Mouse (Mus musculus): Measurements from ENCODE around the gene Clpsl2. TPM values are rescaled to one million over a fixed set of nuclear protein-coding genes. Genes with fewer than 3 reads are reported as not detected.
A peak's percentile ranks its signal among the peaks of the same experiment; 100 is the strongest.

The Clpsl2 gene
- total RNA-seq, 1 experiment: not detected

DNA sequence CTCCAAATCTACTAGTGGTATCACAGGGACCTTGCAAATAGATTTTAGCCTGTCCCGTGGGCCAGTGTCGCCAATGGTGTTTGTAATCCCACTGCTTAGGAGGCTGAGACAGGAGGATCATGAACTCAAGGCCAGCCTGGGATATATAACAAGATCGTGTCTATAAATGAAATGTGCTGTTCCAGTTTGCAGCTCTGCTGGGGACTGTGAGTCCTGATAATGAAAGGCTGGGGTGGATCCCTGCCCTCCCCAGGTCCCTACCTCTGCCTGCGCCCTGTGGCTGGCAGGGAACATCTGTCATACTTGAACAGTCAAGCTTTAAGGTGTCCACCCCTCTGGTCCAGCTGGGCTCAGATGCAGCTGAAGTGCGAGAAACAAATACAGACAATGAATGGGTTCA lies 34.7 kb upstream of the Clpsl2 start:
- Histone ChIP-seq H3K9ac (ENCODE audit: insufficient read depth, low read depth, low read length, poor library complexity, severe bottlenecking) (no peak overlapping the region), H3K27ac (ENCODE audit: insufficient read depth, low read depth, low read length, poor library complexity, severe bottlenecking) (no peak overlapping the region), H3K9me3 (ENCODE audit: control insufficient read depth, insufficient read depth, low read depth, low read length) (no peaks in the 10 kb centered on the region), H3K4me3 (ENCODE audit: insufficient read depth in 1 of 2, low read depth in 1 of 2, low read length in 2 of 2, poor library complexity in 1 of 2, severe bottlenecking in 1 of 2) (no peak overlapping the region), H3K36me3 (ENCODE audit: control insufficient read depth, insufficient read depth, low read length, poor library complexity, severe bottlenecking) (no peaks in the 10 kb centered on the region), H3K4me1 (ENCODE audit: control insufficient read depth in 2 of 2, insufficient read depth in 2 of 2, low read length in 2 of 2, poor library complexity in 1 of 2) (peaks cover 4 to 29% of the 10 kb centered on the region in 2 experiments; a peak in 3 of 4 replicates)
- DNase-seq (ENCODE audit: low read depth, low spot score): no peak
- TF ChIP-seq CHD2 (IDR thresholded peaks at IDR 0.05; ENCODE audit: low read depth, low read length) (no peak), MAFK (IDR thresholded peaks at IDR 0.05; ENCODE audit: insufficient read depth, low read depth, low read length) (no peak), HCFC1 (IDR thresholded peaks at IDR 0.05; ENCODE audit: borderline replicate concordance, insufficient read depth, low read length) (no peak), ZC3H11A (IDR thresholded peaks at IDR 0.05; ENCODE audit: borderline replicate concordance, low read depth, low read length) (no peak), ZNF384 (IDR thresholded peaks at IDR 0.05; ENCODE audit: low read depth, low read length) (no peak)
- in situ Hi-C loops (cut with MboI; ENCODE audit: low sequenced_read_pairs in 2 of 2, unreplicated experiment in 2 of 2): no loop called here

DNA sequence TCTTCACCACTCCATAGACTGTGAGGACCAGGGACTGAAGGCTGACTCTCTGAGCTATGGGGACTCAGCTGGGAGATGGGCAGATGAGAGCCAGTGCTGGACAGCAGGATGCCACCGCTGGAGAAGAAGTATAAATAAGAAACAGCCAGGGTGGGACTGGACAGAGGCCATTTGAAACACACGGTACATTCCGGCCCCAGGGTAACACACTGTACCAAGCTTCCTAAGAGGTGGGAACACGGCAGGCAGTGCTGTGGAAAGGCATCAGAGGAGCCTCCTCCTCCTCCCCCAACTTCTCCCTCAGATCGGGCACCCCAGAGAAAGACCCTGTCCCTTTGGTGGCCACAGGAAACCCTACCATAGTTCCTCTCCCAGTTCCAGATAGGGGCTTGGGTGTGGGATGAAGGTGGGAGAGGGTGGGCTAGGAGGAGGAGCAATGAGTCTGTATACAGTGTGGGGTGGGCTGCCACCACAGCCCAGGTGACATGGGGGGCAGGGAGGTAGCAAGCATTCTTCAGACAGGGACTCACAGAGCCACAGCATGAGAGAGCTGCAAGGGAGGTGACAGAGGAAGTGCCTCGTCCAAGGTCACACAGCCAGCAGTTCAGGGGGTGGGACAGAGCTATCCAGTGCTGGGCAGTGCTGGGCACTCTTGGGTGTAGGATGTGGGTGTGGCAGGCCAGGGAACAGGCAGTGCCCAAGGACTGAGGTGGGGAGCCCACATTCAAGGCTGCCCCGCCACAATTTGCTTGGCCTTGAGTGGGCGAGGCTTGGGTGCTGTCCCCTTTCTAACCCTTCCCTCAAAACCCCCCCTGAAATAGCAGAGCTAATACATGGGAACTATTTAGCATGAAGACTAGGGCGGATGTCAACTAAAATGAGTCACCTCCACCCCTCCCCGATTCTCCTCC lies 33.5 kb upstream of the Clpsl2 start:
- in situ Hi-C loops (cut with MboI; ENCODE audit: low sequenced_read_pairs in 2 of 2, unreplicated experiment in 2 of 2): no loop called here
- Histone ChIP-seq H3K36me3 (ENCODE audit: control insufficient read depth, insufficient read depth, low read length, poor library complexity, severe bottlenecking) (no peaks in the 10 kb centered on the region), H3K9ac (ENCODE audit: insufficient read depth, low read depth, low read length, poor library complexity, severe bottlenecking) (no peak overlapping the region), H3K4me3 (ENCODE audit: insufficient read depth in 1 of 2, low read depth in 1 of 2, low read length in 2 of 2, poor library complexity in 1 of 2, severe bottlenecking in 1 of 2) (no peak overlapping the region), H3K9me3 (ENCODE audit: control insufficient read depth, insufficient read depth, low read depth, low read length) (no peaks in the 10 kb centered on the region), H3K4me1 (ENCODE audit: control insufficient read depth in 2 of 2, insufficient read depth in 2 of 2, low read length in 2 of 2, poor library complexity in 1 of 2) (peaks cover 4 to 29% of the 10 kb centered on the region in 2 experiments; a peak in 3 of 4 replicates), H3K27ac (ENCODE audit: insufficient read depth, low read depth, low read length, poor library complexity, severe bottlenecking) (no peak overlapping the region)
- DNase-seq (ENCODE audit: low read depth, low spot score): no peak
- TF ChIP-seq MAFK (IDR thresholded peaks at IDR 0.05; ENCODE audit: insufficient read depth, low read depth, low read length) (no peak), ZNF384 (IDR thresholded peaks at IDR 0.05; ENCODE audit: low read depth, low read length) (no peak), ZC3H11A (IDR thresholded peaks at IDR 0.05; ENCODE audit: borderline replicate concordance, low read depth, low read length) (no peak), HCFC1 (IDR thresholded peaks at IDR 0.05; ENCODE audit: borderline replicate concordance, insufficient read depth, low read length) (no peak), CHD2 (IDR thresholded peaks at IDR 0.05; ENCODE audit: low read depth, low read length) (no peak)

DNA sequence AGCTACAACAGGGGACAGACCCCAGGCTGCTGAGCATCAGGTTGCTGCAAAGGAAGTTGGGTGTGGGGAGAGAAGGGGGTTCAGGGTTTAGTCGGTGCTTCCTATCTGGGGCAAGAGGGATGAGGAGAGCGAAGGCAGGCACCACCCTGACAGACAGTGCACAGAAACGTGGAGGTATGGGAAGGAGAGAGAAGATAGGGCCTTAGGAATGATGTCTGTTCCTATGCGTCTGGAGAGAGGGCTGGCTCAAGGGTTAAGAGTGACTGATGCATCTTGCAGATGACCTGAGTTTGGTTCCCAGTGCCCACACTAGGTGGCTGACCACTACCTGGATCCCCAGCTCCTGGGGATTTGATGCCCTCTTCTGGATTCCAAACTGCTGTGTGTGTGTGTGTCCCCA lies 32.3 kb upstream of the Clpsl2 start:
- no peak overlapping the region for H3K9ac ChIP-seq (ENCODE audit: insufficient read depth, low read depth, low read length, poor library complexity, severe bottlenecking)
- in situ Hi-C loops (cut with MboI; ENCODE audit: low sequenced_read_pairs in 2 of 2, unreplicated experiment in 2 of 2): no loop called here
- no peak for TF ChIP-seq MAFK (IDR thresholded peaks at IDR 0.05; ENCODE audit: insufficient read depth, low read depth, low read length)
- TF ChIP-seq ZNF384 (IDR thresholded peaks at IDR 0.05; ENCODE audit: low read depth, low read length): no peak
- no peak for TF ChIP-seq CHD2 (IDR thresholded peaks at IDR 0.05; ENCODE audit: low read depth, low read length)
- TF ChIP-seq ZC3H11A (IDR thresholded peaks at IDR 0.05; ENCODE audit: borderline replicate concordance, low read depth, low read length): no peak
- TF ChIP-seq HCFC1 (IDR thresholded peaks at IDR 0.05; ENCODE audit: borderline replicate concordance, insufficient read depth, low read length): no peak
- H3K36me3 ChIP-seq (ENCODE audit: control insufficient read depth, insufficient read depth, low read length, poor library complexity, severe bottlenecking): no peaks in the 10 kb centered on the region
- DNase-seq (ENCODE audit: low read depth, low spot score): no peak
- H3K27ac ChIP-seq (ENCODE audit: insufficient read depth, low read depth, low read length, poor library complexity, severe bottlenecking): no peak overlapping the region
- H3K9me3 ChIP-seq (ENCODE audit: control insufficient read depth, insufficient read depth, low read depth, low read length): no peaks in the 10 kb centered on the region
- peaks cover 4 to 23% of the 10 kb centered on the region in 2 experiments; a peak in 3 of 4 replicates for H3K4me1 ChIP-seq (ENCODE audit: control insufficient read depth in 2 of 2, insufficient read depth in 2 of 2, low read length in 2 of 2, poor library complexity in 1 of 2)
- no peak overlapping the region for H3K4me3 ChIP-seq (ENCODE audit: insufficient read depth in 1 of 2, low read depth in 1 of 2, low read length in 2 of 2, poor library complexity in 1 of 2, severe bottlenecking in 1 of 2)

DNA sequence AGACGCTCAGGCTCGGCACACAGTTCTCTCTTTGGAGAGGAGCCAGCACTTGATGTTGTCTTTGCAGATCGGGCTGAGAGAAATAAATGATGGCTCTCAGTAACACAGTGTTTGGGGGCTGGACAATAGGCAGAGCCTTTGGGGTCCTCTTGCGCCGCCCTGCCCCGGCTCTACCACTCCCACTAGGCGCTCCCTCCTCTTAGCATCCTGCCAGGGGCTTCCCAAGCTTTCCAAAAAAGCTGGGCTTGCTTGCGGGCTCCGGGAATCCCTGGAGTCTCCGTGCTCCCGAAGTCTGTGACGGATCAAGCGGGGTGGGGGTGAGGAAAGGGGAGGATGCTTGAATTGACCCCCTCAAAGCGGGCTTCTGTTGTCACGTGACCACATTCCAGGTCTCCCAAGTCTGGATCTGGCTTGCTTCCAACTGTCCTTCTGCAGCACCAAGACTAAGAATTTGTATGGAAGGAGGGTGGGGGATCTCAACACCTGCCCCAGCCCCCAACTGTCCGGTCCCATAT lies 31.7 kb upstream of the Clpsl2 start, which contains the start of gene Fkbp5:
TSS of gene Fkbp5 (minus strand) at position 87 of the 515 bp plus-strand sequence.
- Histone ChIP-seq H3K4me3 (ENCODE audit: insufficient read depth in 1 of 2, low read depth in 1 of 2, low read length in 2 of 2, poor library complexity in 1 of 2, severe bottlenecking in 1 of 2) (peak within 1 kb of the TSS; percentile 82 to 86), H3K9ac (ENCODE audit: insufficient read depth, low read depth, low read length, poor library complexity, severe bottlenecking) (peak within 1 kb of the TSS; percentile 80), H3K9me3 (ENCODE audit: control insufficient read depth, insufficient read depth, low read depth, low read length) (no peaks in the 10 kb centered on the region), H3K4me1 (ENCODE audit: control insufficient read depth in 2 of 2, insufficient read depth in 2 of 2, low read length in 2 of 2, poor library complexity in 1 of 2) (peaks cover 4 to 22% of the 10 kb centered on the region in 2 experiments; a peak in 3 of 4 replicates), H3K27ac (ENCODE audit: insufficient read depth, low read depth, low read length, poor library complexity, severe bottlenecking) (no peak within 1 kb of the TSS; the same call in 1 of the 2 replicates), H3K36me3 (ENCODE audit: control insufficient read depth, insufficient read depth, low read length, poor library complexity, severe bottlenecking) (no peaks in the 10 kb centered on the region)
- in situ Hi-C loops (cut with MboI; ENCODE audit: low sequenced_read_pairs in 2 of 2, unreplicated experiment in 2 of 2): no loop called here
- TF ChIP-seq ZC3H11A (IDR thresholded peaks at IDR 0.05; ENCODE audit: borderline replicate concordance, low read depth, low read length) (no peak), MAFK (IDR thresholded peaks at IDR 0.05; ENCODE audit: insufficient read depth, low read depth, low read length) (no peak), ZNF384 (IDR thresholded peaks at IDR 0.05; ENCODE audit: low read depth, low read length) (no peak), CHD2 (IDR thresholded peaks at IDR 0.05; ENCODE audit: low read depth, low read length) (no peak), HCFC1 (IDR thresholded peaks at IDR 0.05; ENCODE audit: borderline replicate concordance, insufficient read depth, low read length) (no peak)
- DNase-seq (ENCODE audit: low read depth, low spot score): no peak
